Comparison of ENCODE assay signal across 25 mouse cellular contexts in genomic region chr4:33510544-33510943, GRCm38 (mm10).
DNase-seq lines count a peak whose midpoint lies in the region; ATAC-seq lines count a peak whose summit lies in the region.
"Had no signal": no experiment of that assay in that cellular context is flagged by ENCODE, and none has a peak within 500 bp of the region (broad histone marks: within the 10 kb centered on the region; RNA-seq: fewer than 3 reads in every experiment).

No protein-coding gene starts in this region.

- H3K27ac ChIP-seq in intestine, embryonic 16.5 days (ENCODE audit: low read length) = no peak overlapping the region
- H3K27ac ChIP-seq in intestine, embryonic 15.5 days = no peak overlapping the region
- H3K27ac ChIP-seq in heart, embryonic 14.5 days (replicated peaks in 1 of 2; ENCODE audit: control insufficient read depth in 1 of 2, insufficient read depth in 1 of 2, low read depth in 2 of 2, low read length in 2 of 2) = no peak overlapping the region
- no peak overlapping the region for H3K27ac ChIP-seq in kidney, embryonic 15.5 days
- H3K27ac ChIP-seq: forebrain, embryonic 13.5 days; hindbrain, embryonic 13.5 days; limb, embryonic 12.5 days; liver, embryonic 15.5 days; neural tube, embryonic 15.5 days; stomach, embryonic 15.5 days had no signal

- no peak overlapping the region for H3K9ac ChIP-seq in intestine, embryonic 16.5 days (ENCODE audit: low read depth, low read length)
- no peak overlapping the region for H3K9ac ChIP-seq in intestine, embryonic 15.5 days
- no peak overlapping the region for H3K9ac ChIP-seq in heart, embryonic 14.5 days (ENCODE audit: low read length)
- no peak overlapping the region for H3K9ac ChIP-seq in kidney, embryonic 15.5 days
- H3K9ac ChIP-seq: forebrain, embryonic 13.5 days; hindbrain, embryonic 13.5 days; limb, embryonic 12.5 days; liver, embryonic 15.5 days; lung, embryonic 14.5 days; neural tube, embryonic 15.5 days; stomach, embryonic 15.5 days had no signal

- no peaks in the 10 kb centered on the region for H3K36me3 ChIP-seq in intestine, embryonic 16.5 days (ENCODE audit: control insufficient read depth, insufficient read depth, low read length)
- H3K36me3 ChIP-seq in intestine, embryonic 15.5 days = no peaks in the 10 kb centered on the region
- H3K36me3 ChIP-seq in heart, embryonic 14.5 days (ENCODE audit: control insufficient read depth, insufficient read depth, low read length) = no peaks in the 10 kb centered on the region
- no peaks in the 10 kb centered on the region for H3K36me3 ChIP-seq in kidney, embryonic 15.5 days
- H3K36me3 ChIP-seq: limb, embryonic 12.5 days; liver, embryonic 15.5 days; neural tube, embryonic 15.5 days; stomach, embryonic 15.5 days had no signal

- peak; percentile 52 for DNase-seq in heart, postnatal 4 days
- no peak for DNase-seq in layer of hippocampus, adult 9-11 months
- DNase-seq: adrenal gland, postnatal 36 days; B cell, adult 2 months; cerebellum, adult 2 months; cerebellum, postnatal 14 days; gastrocnemius, postnatal 14 days; kidney, adult 18-20 months; kidney, postnatal 4 days; lung, embryonic 14.5 days; lung, postnatal 14 days; midbrain, embryonic 14.5 days; retina, postnatal 1 day; right cerebral cortex, postnatal 25 days had no signal

- H3K9me3 ChIP-seq in intestine, embryonic 16.5 days (ENCODE audit: control insufficient read depth, low read length) = no peaks in the 10 kb centered on the region
- no peaks in the 10 kb centered on the region for H3K9me3 ChIP-seq in intestine, embryonic 15.5 days
- no peaks in the 10 kb centered on the region for H3K9me3 ChIP-seq in heart, embryonic 14.5 days (ENCODE audit: control insufficient read depth, low read length)
- H3K9me3 ChIP-seq in kidney, embryonic 15.5 days (replicated peaks) = no peaks in the 10 kb centered on the region
- H3K9me3 ChIP-seq: forebrain, embryonic 13.5 days; hindbrain, embryonic 13.5 days; limb, embryonic 12.5 days; liver, embryonic 15.5 days; neural tube, embryonic 15.5 days; stomach, embryonic 15.5 days had no signal

- H3K4me1 ChIP-seq in intestine, embryonic 16.5 days (ENCODE audit: control insufficient read depth, insufficient read depth, low read length) = no peaks in the 10 kb centered on the region
- H3K4me1 ChIP-seq in intestine, embryonic 15.5 days (replicated peaks) = no peaks in the 10 kb centered on the region
- H3K4me1 ChIP-seq in heart, embryonic 14.5 days (ENCODE audit: control insufficient read depth in 2 of 2, insufficient read depth in 2 of 2, low read length in 2 of 2) = peaks cover 13 to 15% of the 10 kb centered on the region in 2 experiments
- H3K4me1 ChIP-seq in kidney, embryonic 15.5 days = no peaks in the 10 kb centered on the region
- H3K4me1 ChIP-seq: hindbrain, embryonic 13.5 days; limb, embryonic 12.5 days; liver, embryonic 15.5 days; stomach, embryonic 15.5 days had no signal

- no peak overlapping the region for H3K4me2 ChIP-seq in intestine, embryonic 16.5 days (ENCODE audit: low read depth, low read length)
- no peak overlapping the region for H3K4me2 ChIP-seq in intestine, embryonic 15.5 days (replicated peaks)
- H3K4me2 ChIP-seq in heart, embryonic 14.5 days (ENCODE audit: low read length) = peak overlapping the region; percentile 53
- H3K4me2 ChIP-seq in kidney, embryonic 15.5 days = no peak overlapping the region
- H3K4me2 ChIP-seq: forebrain, embryonic 13.5 days; hindbrain, embryonic 13.5 days; limb, embryonic 12.5 days; liver, embryonic 15.5 days; lung, embryonic 14.5 days; neural tube, embryonic 15.5 days; stomach, embryonic 15.5 days had no signal

- WGBS in intestine, embryonic 16.5 days = 79% methylated on average over 10 of the region's 10 CpGs
- WGBS in intestine, embryonic 15.5 days = 80% methylated on average over 10 of the region's 10 CpGs
- 26% methylated on average over 10 of the region's 10 CpGs for WGBS in heart, embryonic 14.5 days
- 78% methylated on average over 10 of the region's 10 CpGs for WGBS in kidney, embryonic 15.5 days

- ATAC-seq in intestine, embryonic 16.5 days = peak; percentile 36
- no peak; the same call in 1 of the 2 replicates for ATAC-seq in intestine, embryonic 15.5 days
- peak; percentile 54; the same call in 1 of the 2 replicates for ATAC-seq in heart, embryonic 14.5 days (ENCODE audit: insufficient number of reproducible peaks, insufficient read depth, low FRiP score, low read depth)
- ATAC-seq in kidney, embryonic 15.5 days (replicated peaks; ENCODE audit: low FRiP score) = no peak
- ATAC-seq: forebrain, embryonic 13.5 days had no signal

- H3K27me3 ChIP-seq in intestine, embryonic 16.5 days (replicated peaks; ENCODE audit: control insufficient read depth, insufficient read depth, low read length) = no peaks in the 10 kb centered on the region
- H3K27me3 ChIP-seq in intestine, embryonic 15.5 days (replicated peaks) = no peaks in the 10 kb centered on the region
- H3K27me3 ChIP-seq in heart, embryonic 14.5 days (ENCODE audit: control insufficient read depth, insufficient read depth, low read length) = peaks cover 67% of the 10 kb centered on the region
- H3K27me3 ChIP-seq in kidney, embryonic 15.5 days = no peaks in the 10 kb centered on the region
- H3K27me3 ChIP-seq: forebrain, embryonic 13.5 days; hindbrain, embryonic 13.5 days; limb, embryonic 12.5 days; liver, embryonic 15.5 days; neural tube, embryonic 15.5 days; stomach, embryonic 15.5 days had no signal

- no peak overlapping the region for H3K4me3 ChIP-seq in intestine, embryonic 16.5 days (ENCODE audit: low read length)
- H3K4me3 ChIP-seq in intestine, embryonic 15.5 days (replicated peaks) = no peak overlapping the region
- peak overlapping the region in 1 of 2 experiments; percentile 1; a peak in 1 of 4 replicates for H3K4me3 ChIP-seq in heart, embryonic 14.5 days (ENCODE audit: control insufficient read depth in 1 of 2, insufficient read depth in 1 of 2, low read depth in 1 of 2, low read length in 2 of 2)
- no peak overlapping the region for H3K4me3 ChIP-seq in kidney, embryonic 15.5 days (replicated peaks)
- H3K4me3 ChIP-seq: erythroblast, embryonic 14.5 days; forebrain, embryonic 13.5 days; hindbrain, embryonic 13.5 days; limb, embryonic 12.5 days; liver, embryonic 15.5 days; neural tube, embryonic 15.5 days; stomach, embryonic 15.5 days had no signal

Comparison
In these comparisons a context has a peak if more than half of its experiments do, and no peak if none do; other contexts are left out.
1. ATAC-seq: peak in intestine, embryonic 16.5 days (single experiment) and heart, embryonic 14.5 days (single experiment); none in intestine, embryonic 15.5 days (single experiment) and kidney, embryonic 15.5 days (single experiment).